Mouse (Mus musculus) CD4-positive, CD25-positive, alpha-beta regulatory T cell, adult 4 months (primary cell): ENCODE measurements around the gene Acat1. TPM values are rescaled to one million over a fixed set of nuclear protein-coding genes. Genes with fewer than 3 reads are reported as not detected.

Experiments
- ATAC-seq: one replicate; pipeline ENCODE4 v1.8.0; 2017
- polyA plus RNA-seq, 2 experiments: library from polyadenylated mRNA; unstranded; fragments of 100-300 nt; shearing (Covaris generic); gene quantifications; one replicate each; pipeline ENCODE4 v1.2.1; 2017

Acat1 gene
- polyA plus RNA-seq, 2 experiments from 2014 or later, result 64.2 to 91.4 TPM

GRCm38 (mm10) chr9:53535416-53536320 lies 74.5 kb downstream of the Acat1 start:
- no peak for ATAC-seq

Other genes starting within 250 kb of the Acat1 start
- 1 to 10 TPM in 1 of 2 experiments, under 1 TPM in 1; 0.80 to 1.5 TPM for gene Kdelc2, start 226.4 kb downstream of the Acat1 start, polyA plus RNA-seq
- gene 4930550C14Rik, start 208.1 kb downstream of the Acat1 start, polyA plus RNA-seq, result under 1 TPM; 0.54 to 0.98 TPM
- gene Atm, start 73.6 kb downstream of the Acat1 start, polyA plus RNA-seq, result 10 to 100 TPM; 27.8 to 35.4 TPM
- 10 to 100 TPM; 13.0 to 16.9 TPM for gene Npat, start 73.3 kb downstream of the Acat1 start, polyA plus RNA-seq
- gene Cul5, start 59.6 kb upstream of the Acat1 start, polyA plus RNA-seq, result 10 to 100 TPM; 33.9 to 43.0 TPM
- gene Rab39, start 95.8 kb upstream of the Acat1 start, polyA plus RNA-seq, result not detected
- 10 to 100 TPM; 10.5 to 14.8 TPM for gene Slc35f2, start 161.2 kb upstream of the Acat1 start, polyA plus RNA-seq
- gene Sln, start 239.8 kb upstream of the Acat1 start, polyA plus RNA-seq, result not detected